Mouse (Mus musculus) cerebellum, adult 2 months (tissue): ENCODE measurements at regions not wholly inside any gene's neighbourhood (a gene's known extent, or its start where the extent isn't known, plus 50 kb on each side); places are given as distances from the start of the nearest gene placed in this dataset.

Source experiments
- DNase-seq, 2 experiments: peaks; one replicate each; pipeline ENCODE4 v3.0.0; 2021
- H3K27ac ChIP-seq: fragments of 200-500 bp; 2 replicates; pipeline ENCODE4 v1.5.1; 2012; ENCODE audit warnings: low read length, control low read depth, inconsistent platforms; ENCODE audit not compliant: insufficient read depth
- H3K27me3 ChIP-seq: fragments of 200-500 bp; 2 replicates; pipeline ENCODE4 v1.6.1; 2012; ENCODE audit warnings: inconsistent platforms, mild to moderate bottlenecking, low read length, moderate library complexity; ENCODE audit not compliant: control insufficient read depth, insufficient read depth
- H3K4me1 ChIP-seq: fragments of 200-500 bp; 2 replicates; pipeline ENCODE4 v1.6.1; 2011; ENCODE audit warnings: low read length; ENCODE audit not compliant: control insufficient read depth, insufficient read depth
- H3K4me3 ChIP-seq: fragments of 200-500 bp; replicated peaks from 2 replicates; pipeline ENCODE3; 2011; ENCODE audit warnings: mild to moderate bottlenecking, low read depth, low read length, control low read depth; ENCODE audit not compliant: insufficient read depth
- CTCF ChIP-seq: fragments of 200-500 bp; IDR thresholded peaks from 2 replicates; pipeline ENCODE4 v1.5.1; 2011; ENCODE audit warnings: low read depth, mild to moderate bottlenecking, control low read depth, low read length, moderate library complexity, borderline replicate concordance; ENCODE audit not compliant: insufficient read depth
- POLR2A ChIP-seq: fragments of 200-500 bp; IDR thresholded peaks from 2 replicates; pipeline ENCODE4 v1.6.1; 2011; ENCODE audit warnings: low read length, control low read depth, borderline replicate concordance; ENCODE audit not compliant: insufficient read depth
- WGBS: fragments of 180-500 bp; shearing (Covaris S2); methylation state at CpG from one replicate; pipeline ENCODE4 v1.1.7; 2018; 5-methylcytosine and 5-hydroxymethylcytosine counted together

DNA sequence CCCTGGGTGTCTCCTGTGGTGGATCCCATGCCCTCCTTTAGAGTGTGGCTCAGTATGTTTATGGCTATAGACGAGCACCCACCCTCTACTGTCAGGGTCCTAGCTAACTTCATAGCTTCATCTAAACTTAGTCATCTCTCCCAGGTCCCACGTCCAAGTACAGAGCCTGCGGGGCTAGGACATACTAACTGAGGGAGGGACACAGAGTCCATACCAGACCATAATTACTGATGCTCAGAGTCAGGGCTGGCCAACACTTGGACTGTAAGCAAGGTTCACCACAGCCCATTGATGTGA lies 78.6 kb downstream of the Rhob start:
- 96% methylated on average over 3 of the region's 3 CpGs for whole genome bisulfite sequencing
- Histone ChIP-seq H3K4me1 (peaks cover 15% of the 10 kb centered on the region), H3K27me3 (no peaks in the 10 kb centered on the region), H3K27ac (no peak overlapping the region), H3K4me3 (no peak overlapping the region)
- TF ChIP-seq CTCF: no peak
- DNase-seq: no peak

DNA sequence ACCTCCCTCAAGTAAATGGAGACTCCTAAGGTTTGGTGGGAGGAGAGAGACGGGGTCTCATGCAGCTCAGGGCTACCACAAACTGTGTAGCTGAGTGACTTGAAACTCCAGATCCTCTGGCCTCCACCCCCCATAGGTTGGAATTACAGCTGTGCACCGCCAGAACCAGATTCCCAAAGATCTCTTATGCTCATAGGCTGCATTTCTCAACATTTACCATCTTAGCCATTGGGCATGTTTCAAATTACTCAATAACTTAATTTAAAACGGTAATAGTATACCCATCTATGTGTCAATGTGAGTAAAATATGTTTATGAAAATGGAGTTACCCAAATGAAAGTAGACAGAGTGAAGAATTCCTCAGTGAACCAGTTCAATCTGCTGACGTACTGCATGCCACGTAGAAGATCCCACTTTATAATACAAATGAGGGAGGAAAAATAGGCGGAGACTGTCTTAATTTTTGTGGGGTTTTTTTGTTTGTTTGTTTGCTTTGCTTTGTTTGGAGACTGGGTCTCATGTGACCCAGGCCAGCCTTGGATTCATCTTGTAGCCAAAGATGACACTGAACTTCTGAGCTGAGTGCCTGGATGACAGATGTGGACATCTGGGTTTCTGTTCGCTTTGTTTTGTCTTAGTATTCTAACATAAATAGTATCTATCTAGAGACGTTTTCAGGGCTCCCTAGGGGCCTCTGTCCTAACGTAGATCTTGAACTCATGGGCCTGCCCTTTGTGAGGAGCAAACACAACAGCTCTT lies 79.1 kb downstream of the Rhob start:
- Histone ChIP-seq H3K4me1 (peaks cover 15% of the 10 kb centered on the region), H3K4me3 (no peak overlapping the region), H3K27me3 (no peaks in the 10 kb centered on the region; the same call in 1 of the 2 replicates), H3K27ac (no peak overlapping the region)
- DNase-seq: no peak
- 91% methylated on average over 9 of the region's 9 CpGs for WGBS
- TF ChIP-seq POLR2A: no peak
- TF ChIP-seq CTCF: no peak

DNA sequence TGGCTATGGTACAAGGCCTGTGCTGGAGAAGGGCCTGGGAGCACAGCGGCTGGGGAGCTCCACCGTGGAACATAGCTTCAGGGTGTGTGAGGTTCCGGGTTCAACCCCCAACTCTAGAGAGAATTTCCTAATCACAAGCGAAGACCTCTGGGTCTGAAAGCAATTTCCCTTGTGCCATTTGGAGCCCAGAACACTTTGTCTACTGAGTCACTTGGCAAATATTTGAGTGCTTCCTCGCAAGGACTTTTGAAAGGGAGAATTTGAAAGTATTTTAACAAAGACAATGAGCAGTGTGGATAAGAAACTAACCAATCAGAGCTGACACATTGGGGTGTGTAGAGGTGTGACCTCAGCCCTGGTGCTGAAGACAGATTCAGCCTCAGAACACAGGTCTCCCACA lies 80.9 kb downstream of the Rhob start:
- no peak overlapping the region for H3K27ac ChIP-seq
- TF ChIP-seq POLR2A (no peak), CTCF (no peak)
- WGBS: 94% methylated on average over 5 of the region's 5 CpGs
- H3K4me1 ChIP-seq: peaks cover 3% of the 10 kb centered on the region; the same call in 1 of the 2 replicates
- H3K4me3 ChIP-seq: no peak overlapping the region
- no peaks in the 10 kb centered on the region; the same call in 1 of the 2 replicates for H3K27me3 ChIP-seq
- DNase-seq: no peak

DNA sequence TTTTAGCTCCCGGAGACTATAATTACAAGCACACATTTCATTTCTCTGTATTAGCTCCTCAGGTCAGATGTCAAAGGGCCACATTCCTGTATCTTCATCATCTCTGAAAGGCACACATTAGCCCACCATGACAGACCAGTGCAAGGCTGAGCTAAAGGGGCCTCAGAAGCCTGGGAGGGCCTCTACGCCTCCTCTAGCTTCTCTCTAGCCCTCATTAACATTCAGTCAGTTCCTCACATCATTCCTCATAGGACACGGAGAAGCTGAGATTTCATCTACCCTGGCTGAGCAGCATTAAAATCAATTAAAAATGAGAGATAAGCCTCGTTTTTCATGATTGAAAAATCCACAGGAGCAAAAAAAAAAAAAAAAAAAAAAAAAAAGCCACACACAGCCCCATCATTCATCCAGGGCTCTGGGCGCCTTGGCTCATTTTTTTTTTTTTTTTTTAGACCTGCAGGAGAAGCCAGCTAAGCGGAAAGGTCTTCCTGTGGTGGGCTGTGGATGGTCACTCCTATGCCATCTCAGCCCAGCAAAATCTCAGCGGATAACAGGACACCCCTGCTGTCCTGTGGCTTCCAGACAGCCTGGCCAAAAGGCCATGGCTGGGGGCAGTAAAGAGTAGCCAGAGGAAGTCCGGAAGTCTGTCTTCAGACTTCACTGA lies 82.5 kb downstream of the Rhob start:
- 80% methylated on average over 8 of the region's 8 CpGs for WGBS
- no peak overlapping the region for H3K4me3 ChIP-seq
- no peaks in the 10 kb centered on the region; the same call in 1 of the 2 replicates for H3K27me3 ChIP-seq
- no peaks in the 10 kb centered on the region for H3K4me1 ChIP-seq
- DNase-seq: no peak
- no peak for TF ChIP-seq CTCF
- TF ChIP-seq POLR2A: no peak
- no peak overlapping the region for H3K27ac ChIP-seq

DNA sequence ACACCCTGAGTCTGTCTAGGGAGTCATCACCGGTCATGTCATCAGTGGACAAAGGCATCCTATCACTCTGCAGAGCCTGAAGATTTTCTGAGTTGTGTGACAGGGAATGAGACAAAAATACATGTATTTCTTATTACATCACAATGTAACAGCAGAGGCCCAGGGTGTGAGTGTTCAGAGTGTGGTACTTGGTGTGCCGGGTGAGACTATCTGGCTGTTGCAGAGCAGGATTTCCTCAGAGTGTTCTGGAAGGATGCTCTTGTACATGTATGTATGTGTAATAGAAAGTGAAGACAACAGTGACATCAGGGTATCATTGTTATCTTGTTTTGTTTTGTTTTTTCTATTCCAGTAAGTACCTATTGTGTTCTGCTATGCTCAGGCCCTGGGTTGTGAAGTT lies 87.7 kb downstream of the Rhob start:
- Histone ChIP-seq H3K27ac (no peak overlapping the region), H3K4me1 (no peaks in the 10 kb centered on the region), H3K27me3 (no peaks in the 10 kb centered on the region; the same call in 1 of the 2 replicates), H3K4me3 (no peak overlapping the region)
- 95% methylated on average over 2 of the region's 2 CpGs for WGBS
- no peak for DNase-seq
- TF ChIP-seq CTCF: no peak
- TF ChIP-seq POLR2A: no peak

DNA sequence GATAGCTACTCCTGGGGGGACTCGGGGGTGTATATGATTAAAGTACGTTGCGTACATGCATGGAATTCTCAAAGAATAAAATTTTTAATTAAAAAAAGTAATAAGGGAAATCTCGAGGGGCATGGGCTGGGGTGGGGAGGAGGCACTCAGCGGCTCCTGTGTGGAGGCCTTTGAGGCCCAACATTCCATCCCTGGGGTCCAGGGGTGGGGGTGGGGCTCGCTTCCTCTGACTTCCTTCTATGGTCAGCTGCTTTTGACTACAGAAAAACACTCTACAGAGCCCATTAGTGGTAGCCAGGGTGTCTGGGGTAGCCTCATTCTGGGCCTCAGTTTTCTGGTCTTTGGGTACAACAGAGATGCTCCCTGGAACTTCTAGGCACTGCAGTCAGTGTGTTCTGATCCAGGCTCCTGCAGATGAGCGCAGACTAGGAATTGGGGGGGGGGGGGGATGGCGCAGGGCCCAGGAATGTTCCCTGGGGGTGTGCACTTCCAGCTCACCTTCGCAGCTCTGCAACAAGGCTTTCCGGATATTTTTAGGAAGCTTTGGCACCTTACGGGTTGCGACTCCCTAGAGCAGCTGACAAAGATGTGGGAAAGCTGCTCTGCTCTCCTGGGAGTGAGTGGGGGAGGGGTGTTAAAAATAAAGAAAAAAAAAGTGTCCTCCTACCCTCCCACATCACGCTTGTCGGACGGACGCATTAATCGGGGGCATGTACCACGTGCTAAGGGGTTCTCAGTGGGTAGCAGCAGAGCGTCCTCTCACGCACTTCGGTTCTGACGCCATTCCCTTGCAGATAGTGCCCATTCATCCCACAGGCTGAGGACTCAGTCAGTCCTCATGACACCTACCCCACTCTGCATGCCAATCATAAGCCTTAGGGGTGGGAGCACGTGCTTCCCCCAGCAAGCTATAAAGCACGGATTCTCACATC lies 89.1 kb downstream of the Rhob start:
- no peak for DNase-seq
- no peak overlapping the region for H3K4me3 ChIP-seq
- no peaks in the 10 kb centered on the region for H3K4me1 ChIP-seq
- no peaks in the 10 kb centered on the region for H3K27me3 ChIP-seq
- TF ChIP-seq POLR2A: no peak
- no peak overlapping the region for H3K27ac ChIP-seq
- WGBS: 43% methylated on average over 24 of the region's 24 CpGs

DNA sequence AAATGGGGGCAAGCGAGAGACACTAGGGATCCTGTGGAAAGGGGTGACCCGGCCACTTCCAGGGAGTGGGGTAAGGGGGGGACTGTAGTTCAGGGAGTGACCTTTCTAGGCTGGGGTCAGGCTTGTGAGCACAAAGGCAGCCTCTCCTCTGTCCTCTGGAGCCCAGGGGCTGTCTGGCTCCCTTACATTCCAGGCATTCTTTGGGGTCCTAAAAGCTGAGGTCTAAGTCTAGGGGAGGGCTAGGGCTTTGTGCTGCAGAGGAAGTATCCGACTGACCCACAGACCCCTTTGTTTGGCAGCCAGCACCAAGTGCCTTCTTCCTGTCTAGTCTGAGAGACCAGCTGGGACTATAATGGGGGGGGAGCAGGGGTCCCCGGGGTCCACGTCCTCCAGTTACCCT lies 88.9 kb downstream of the Hs1bp3 start:
- no peak overlapping the region for H3K4me3 ChIP-seq
- WGBS: 45% methylated on average over 5 of the region's 5 CpGs
- H3K4me1 ChIP-seq: no peaks in the 10 kb centered on the region
- TF ChIP-seq POLR2A (no peak), CTCF (no peak)
- H3K27ac ChIP-seq: no peak overlapping the region
- DNase-seq: no peak
- no peaks in the 10 kb centered on the region for H3K27me3 ChIP-seq

DNA sequence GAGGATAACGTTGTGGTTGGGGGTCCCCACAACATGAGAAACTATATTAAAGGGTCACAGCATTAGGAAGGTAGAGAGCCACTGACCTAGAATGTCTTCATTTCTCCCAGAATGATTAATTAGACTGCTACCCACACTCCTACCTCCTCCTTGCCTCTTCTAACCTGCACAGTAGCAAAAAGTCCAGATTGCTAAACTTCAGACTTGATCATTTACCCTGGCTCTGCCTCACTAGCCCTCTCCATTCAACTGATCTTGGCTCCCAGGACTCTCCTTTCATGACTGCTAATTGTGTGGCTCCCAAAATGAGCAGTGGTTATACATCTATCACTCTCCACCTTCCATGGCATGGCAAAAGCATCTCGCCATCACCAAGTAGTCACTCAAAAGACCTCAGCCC lies 88.1 kb downstream of the Hs1bp3 start:
- Histone ChIP-seq H3K27me3 (no peaks in the 10 kb centered on the region), H3K27ac (no peak overlapping the region), H3K4me3 (no peak overlapping the region), H3K4me1 (no peaks in the 10 kb centered on the region)
- 95% methylated on average over 2 of the region's 2 CpGs for WGBS
- no peak for TF ChIP-seq CTCF
- no peak for TF ChIP-seq POLR2A
- no peak for DNase-seq
